Mouse (Mus musculus) heart, postnatal 0 days (tissue): ENCODE measurements around the gene Rai1. TPM values are rescaled to one million over a fixed set of nuclear protein-coding genes. Genes with fewer than 3 reads are reported as not detected.

Source experiments
- ATAC-seq: fragments of 200-750 bp; cut with Nextera tagmentation; 2 replicates; pipeline ENCODE4 v1.8.0; 2017; ENCODE audit warnings: low read depth, moderate number of reproducible peaks, moderate library complexity; ENCODE audit not compliant: insufficient read depth
- DNase-seq: peaks from one replicate; pipeline ENCODE4 v3.0.0-alpha.2; 2016; ENCODE audit warnings: low spot score
- H3K27ac ChIP-seq: fragments of 300-500 bp; sonication (generic); 2 replicates; pipeline ENCODE4 v1.5.1; 2014; ENCODE audit warnings: low read depth, mild to moderate bottlenecking
- H3K27me3 ChIP-seq: fragments of 300-500 bp; sonication (generic); 2 replicates; pipeline ENCODE4 v1.6.1; 2014; ENCODE audit warnings: low read length, mixed read lengths; ENCODE audit not compliant: control insufficient read depth, insufficient read depth
- H3K36me3 ChIP-seq: fragments of 300-500 bp; sonication (generic); replicated peaks from 2 replicates; pipeline ENCODE4 v1.6.1; 2014; ENCODE audit warnings: low read length, mixed read lengths; ENCODE audit not compliant: control insufficient read depth, insufficient read depth
- H3K4me1 ChIP-seq: fragments of 300-500 bp; sonication (generic); 2 replicates; pipeline ENCODE4 v1.6.1; 2014; ENCODE audit warnings: antibody characterized with exemption; ENCODE audit not compliant: control insufficient read depth, insufficient read depth
- H3K4me2 ChIP-seq: fragments of 300-500 bp; sonication (generic); 2 replicates; pipeline ENCODE4 v1.6.1; 2014; ENCODE audit warnings: low read depth, mild to moderate bottlenecking, low read length, moderate library complexity
- H3K4me3 ChIP-seq: fragments of 300-500 bp; sonication (generic); 2 replicates; pipeline ENCODE4 v1.5.1; 2014; ENCODE audit warnings: low read depth, low read length
- H3K9ac ChIP-seq: fragments of 300-500 bp; sonication (generic); replicated peaks from 2 replicates; pipeline ENCODE4 v1.6.1; 2014; ENCODE audit warnings: low read depth, low read length, mixed read lengths
- H3K9me3 ChIP-seq: fragments of 300-500 bp; sonication (generic); replicated peaks from 2 replicates; pipeline ENCODE4 v1.6.1; 2016; ENCODE audit warnings: low read length; ENCODE audit not compliant: control insufficient read depth
- CTCF ChIP-seq: IDR thresholded peaks from 2 replicates; pipeline ENCODE4 v1.5.1; 2016; ENCODE audit warnings: antibody characterized with exemption, control low read depth, low read depth
- EP300 ChIP-seq: IDR thresholded peaks from 2 replicates; pipeline ENCODE4 v1.6.1; 2016; ENCODE audit warnings: antibody characterized with exemption, low read depth
- WGBS: fragments of 180-500 bp; shearing (Covaris S2); extraction: QIAGEN DNeasy Blood & Tissue Kit; methylation state at CpG from one replicate; pipeline ENCODE4 v1.1.7; 2014; 5-methylcytosine and 5-hydroxymethylcytosine counted together
- polyA plus RNA-seq: library from polyadenylated mRNA; unstranded; fragments of >200 nt; fragmentation: Nextera tagmentation; extraction: Ambion mirVana; gene quantifications from 2 replicates; pipeline ENCODE4 v1.2.1, GENCODE M21; 2015
- total RNA-seq: library from RNA; depleted of rRNA; stranded (reverse); fragments of >200 nt; gene quantifications from 2 replicates; pipeline ENCODE4 v1.2.3, GENCODE M21; 2014; ENCODE audit warnings: low replicate concordance

Gene Rai1
- total and polyA plus RNA-seq, 2 experiments from 2014 or later: 10.2 to 28.1 TPM

DNA sequence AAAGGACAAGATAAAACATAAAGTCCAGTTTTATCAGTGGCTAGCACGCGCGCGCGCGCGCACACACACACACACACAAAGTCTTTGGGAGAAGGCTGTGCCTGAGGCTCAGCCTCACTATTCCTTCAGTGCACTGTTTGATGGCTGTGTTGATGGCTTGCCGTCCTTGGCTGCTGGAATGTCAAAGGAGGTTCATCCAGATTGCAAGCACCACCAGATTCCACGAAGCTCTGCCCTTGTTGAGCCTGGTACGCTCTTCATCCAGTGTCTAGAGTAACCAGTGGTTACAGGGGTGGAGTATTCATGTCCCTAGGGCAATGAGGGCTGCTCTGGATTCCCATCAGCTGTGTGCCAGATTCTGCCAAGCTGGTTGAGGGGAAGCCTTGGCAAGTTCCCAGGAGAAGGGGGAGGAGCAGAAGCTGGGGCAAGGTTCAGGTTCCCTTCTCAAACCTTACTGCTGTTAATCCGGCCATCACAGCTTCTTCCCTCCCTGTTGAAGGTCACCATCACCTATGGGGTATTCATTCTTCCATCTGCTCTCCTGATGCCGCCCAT lies 77.4 kb downstream of the Rai1 start:
- DNase-seq (peak; percentile 55), ATAC-seq (peak; percentile 37)
- Histone ChIP-seq H3K27me3 (no peaks in the 10 kb centered on the region), H3K9ac (no peak overlapping the region), H3K36me3 (peaks cover 23% of the 10 kb centered on the region), H3K4me3 (no peak overlapping the region), H3K4me2 (no peak overlapping the region), H3K4me1 (peaks cover 71% of the 10 kb centered on the region), H3K27ac (peak overlapping the region; percentile 22), H3K9me3 (no peaks in the 10 kb centered on the region)
- TF ChIP-seq CTCF: no peak
- TF ChIP-seq EP300: no peak
- 60% methylated on average over 12 of the region's 12 CpGs for WGBS

DNA sequence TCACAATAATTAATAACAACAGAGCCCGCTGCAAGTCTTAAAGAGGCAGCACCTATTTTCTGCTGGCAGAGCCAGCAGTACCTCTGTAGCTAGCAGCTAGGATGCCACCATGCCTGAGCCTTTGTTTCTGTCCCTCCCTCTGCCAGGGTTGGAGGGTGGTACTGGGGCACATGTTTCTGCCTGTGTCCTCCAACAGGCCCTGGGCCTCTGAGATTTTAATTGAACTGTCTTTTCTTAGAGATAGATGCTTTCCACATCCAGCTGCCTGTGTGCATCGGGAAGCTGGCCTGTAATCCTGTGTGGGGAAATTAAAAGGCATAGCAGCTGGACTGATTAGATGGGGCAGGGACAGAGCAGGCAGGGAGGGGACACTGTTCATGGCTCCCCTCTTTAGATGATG lies 77.9 kb downstream of the Rai1 start:
- 49% methylated on average over 2 of the region's 2 CpGs for WGBS
- H3K9me3 ChIP-seq: no peaks in the 10 kb centered on the region
- ATAC-seq: no peak
- peaks cover 65% of the 10 kb centered on the region for H3K4me1 ChIP-seq
- DNase-seq: no peak
- H3K27me3 ChIP-seq: no peaks in the 10 kb centered on the region
- H3K4me2 ChIP-seq: no peak overlapping the region
- peak overlapping the region; percentile 22; the same call in 1 of the 2 replicates for H3K27ac ChIP-seq
- peaks cover 28% of the 10 kb centered on the region for H3K36me3 ChIP-seq
- TF ChIP-seq EP300: no peak
- TF ChIP-seq CTCF: no peak
- H3K9ac ChIP-seq: no peak overlapping the region
- no peak overlapping the region for H3K4me3 ChIP-seq

DNA sequence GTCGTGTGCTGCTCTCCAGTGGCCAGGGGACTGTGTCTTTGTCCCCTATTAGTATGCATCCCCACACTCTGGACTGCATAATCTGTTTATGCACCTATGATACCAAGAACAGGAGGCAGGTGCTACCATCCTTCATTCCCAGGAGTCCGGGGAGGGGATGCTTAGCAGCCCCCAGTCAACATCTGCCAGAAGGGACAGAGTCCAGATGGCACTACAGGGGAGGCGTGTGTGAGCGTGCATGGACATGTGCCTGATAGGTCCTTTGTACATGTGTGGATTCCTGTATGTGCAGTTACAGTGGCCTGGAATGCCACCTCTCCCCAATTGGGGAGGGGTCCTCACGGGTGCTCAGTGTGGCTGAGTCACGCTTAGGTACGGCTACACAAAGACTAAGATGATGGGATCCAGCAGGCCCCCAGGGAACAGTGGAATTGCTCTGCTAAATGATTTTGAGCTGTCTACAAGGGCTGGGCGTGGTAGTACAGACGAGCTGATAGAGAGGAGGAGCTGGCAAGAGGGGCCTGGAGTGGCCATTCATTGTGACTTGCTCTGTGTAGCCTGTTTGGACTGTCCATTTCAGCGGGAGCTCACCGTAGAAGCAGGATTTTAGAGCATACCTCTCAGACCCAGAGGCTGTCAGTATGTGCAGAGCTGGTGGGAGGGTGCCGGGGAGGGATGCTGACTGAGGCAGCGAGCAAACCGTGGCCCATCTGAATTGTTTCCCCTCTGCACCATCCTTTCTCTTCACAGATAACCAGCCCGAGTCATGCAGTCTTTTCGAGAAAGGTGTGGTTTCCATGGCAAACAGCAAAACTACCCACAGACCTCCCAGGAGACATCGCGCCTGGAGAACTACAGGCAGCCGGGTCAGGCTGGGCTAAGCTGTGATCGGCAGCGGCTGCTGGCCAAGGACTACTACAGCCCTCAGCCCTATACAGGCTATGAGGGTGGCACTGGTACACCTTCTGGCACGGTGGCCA lies 79.8 kb downstream of the Rai1 start:
- no peak for TF ChIP-seq CTCF
- no peak for TF ChIP-seq EP300
- Histone ChIP-seq H3K4me3 (no peak overlapping the region), H3K4me1 (peaks cover 47% of the 10 kb centered on the region), H3K4me2 (peak overlapping the region; percentile 24; the same call in 1 of the 2 replicates), H3K9me3 (no peaks in the 10 kb centered on the region), H3K27ac (peak overlapping the region; percentile 27; the same call in 1 of the 2 replicates), H3K36me3 (peaks cover 47% of the 10 kb centered on the region), H3K9ac (no peak overlapping the region), H3K27me3 (no peaks in the 10 kb centered on the region)
- 43% methylated on average over 22 of the region's 22 CpGs for WGBS
- DNase-seq: no peak
- ATAC-seq: no peak

DNA sequence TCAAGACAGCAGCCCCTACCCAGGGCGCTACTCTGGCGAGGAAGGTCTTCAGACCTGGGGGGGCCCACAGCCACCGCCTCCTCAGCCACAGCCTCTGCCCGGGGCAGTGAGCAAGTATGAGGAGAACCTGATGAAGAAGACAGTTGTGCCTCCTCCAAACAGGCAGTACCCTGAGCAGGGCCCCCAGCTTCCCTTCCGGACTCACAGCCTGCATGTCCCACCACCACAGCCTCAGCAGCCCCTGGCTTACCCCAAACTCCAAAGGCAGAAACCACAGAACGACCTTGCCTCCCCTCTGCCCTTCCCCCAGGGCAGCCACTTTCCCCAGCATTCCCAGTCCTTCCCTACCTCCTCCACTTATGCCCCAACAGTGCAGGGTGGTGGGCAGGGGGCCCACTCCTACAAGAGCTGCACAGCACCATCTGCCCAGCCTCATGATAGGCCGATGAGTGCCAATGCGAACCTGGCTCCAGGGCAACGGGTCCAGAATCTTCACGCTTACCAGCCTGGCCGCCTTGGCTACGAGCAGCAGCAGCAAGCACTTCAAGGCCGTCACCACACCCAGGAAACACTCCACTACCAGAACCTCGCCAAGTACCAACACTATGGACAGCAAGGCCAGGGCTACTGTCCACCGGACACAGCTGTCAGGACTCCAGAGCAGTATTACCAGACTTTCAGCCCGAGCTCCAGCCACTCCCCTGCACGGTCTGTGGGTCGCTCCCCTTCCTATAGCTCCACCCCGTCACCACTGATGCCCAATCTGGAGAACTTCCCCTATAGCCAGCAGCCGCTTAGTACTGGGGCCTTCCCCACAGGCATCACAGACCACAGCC lies 80.8 kb downstream of the Rai1 start:
- no peaks in the 10 kb centered on the region for H3K27me3 ChIP-seq
- H3K27ac ChIP-seq: peak overlapping the region; percentile 27; the same call in 1 of the 2 replicates
- ATAC-seq (no peak), DNase-seq (no peak)
- H3K9me3 ChIP-seq: no peaks in the 10 kb centered on the region
- peaks cover 57% of the 10 kb centered on the region for H3K36me3 ChIP-seq
- TF ChIP-seq EP300: no peak
- no peak for TF ChIP-seq CTCF
- peaks cover 45% of the 10 kb centered on the region for H3K4me1 ChIP-seq
- 59% methylated on average over 20 of the region's 20 CpGs for WGBS
- H3K4me3 ChIP-seq: no peak overlapping the region
- no peak overlapping the region for H3K9ac ChIP-seq
- H3K4me2 ChIP-seq: peak overlapping the region; percentile 24; the same call in 1 of the 2 replicates

DNA sequence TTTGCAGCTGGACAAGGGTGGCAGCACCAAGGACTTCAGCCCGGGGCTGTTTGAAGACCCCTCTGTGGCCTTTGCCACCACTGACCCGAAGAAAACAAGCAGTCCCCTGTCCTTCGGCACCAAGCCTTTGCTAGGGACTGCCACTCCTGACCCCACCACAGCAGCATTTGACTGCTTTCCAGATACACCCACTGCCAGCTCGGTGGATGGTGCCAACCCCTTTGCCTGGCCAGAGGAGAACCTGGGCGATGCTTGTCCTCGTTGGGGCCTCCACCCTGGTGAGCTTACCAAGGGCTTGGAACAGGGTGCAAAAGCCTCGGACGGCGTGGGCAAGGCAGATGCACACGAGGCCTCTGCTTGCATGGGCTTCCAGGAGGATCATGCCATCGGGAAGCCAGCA lies 82.3 kb downstream of the Rai1 start:
- H3K9ac ChIP-seq: no peak overlapping the region
- H3K9me3 ChIP-seq: no peaks in the 10 kb centered on the region
- ATAC-seq (no peak), DNase-seq (no peak)
- no peak overlapping the region for H3K4me2 ChIP-seq
- no peak for TF ChIP-seq EP300
- TF ChIP-seq CTCF: no peak
- H3K4me3 ChIP-seq: no peak overlapping the region
- H3K36me3 ChIP-seq: peaks cover 72% of the 10 kb centered on the region
- peaks cover 34% of the 10 kb centered on the region for H3K4me1 ChIP-seq
- WGBS: 87% methylated on average over 11 of the region's 11 CpGs
- no peak overlapping the region for H3K27ac ChIP-seq
- H3K27me3 ChIP-seq: no peaks in the 10 kb centered on the region
